Mouse (Mus musculus): ENCODE data around the gene Map2k4. TPM values are rescaled to one million over a fixed set of nuclear protein-coding genes. Genes with fewer than 3 reads are reported as not detected.
A peak's percentile ranks its signal among the peaks of the same experiment; 100 is the strongest.

Map2k4 gene
- total and polyA plus RNA-seq, 2 experiments from 2014 or later = 123 to 175 TPM

GRCm38 (mm10) chr11:65678824-65679402, 109.2 kb downstream of the Map2k4 start:
- no peak overlapping the region for H3K4me2 ChIP-seq (ENCODE audit: low read depth, low read length, poor library complexity, severe bottlenecking)
- no peaks in the 10 kb centered on the region for H3K36me3 ChIP-seq (ENCODE audit: insufficient read depth, low read length)
- no peak overlapping the region for H3K4me3 ChIP-seq (ENCODE audit: low read depth, low read length)
- ATAC-seq (ENCODE audit: low FRiP score) (no peak; the same call in 1 of the 2 replicates), DNase-seq (ENCODE audit: low spot score) (peak; percentile 76)
- 30% methylated on average over 12 of the region's 12 CpGs for WGBS
- no peaks in the 10 kb centered on the region for H3K4me1 ChIP-seq (ENCODE audit: insufficient read depth, low read length)
- no peaks in the 10 kb centered on the region for H3K27me3 ChIP-seq (ENCODE audit: insufficient read depth, low read length)
- no peak overlapping the region for H3K9ac ChIP-seq (replicated peaks; ENCODE audit: low read length, poor library complexity, severe bottlenecking)
- TF ChIP-seq CTCF (IDR thresholded peaks at IDR 0.05) = peak; percentile 89
- no peaks in the 10 kb centered on the region for H3K9me3 ChIP-seq (ENCODE audit: low read length)
- H3K27ac ChIP-seq (ENCODE audit: low read depth, low read length) = no peak overlapping the region

- Histone ChIP-seq H3K9ac (replicated peaks; ENCODE audit: low read length, poor library complexity, severe bottlenecking) (no peak overlapping the region), H3K9me3 (ENCODE audit: low read length) (no peaks in the 10 kb centered on the region), H3K36me3 (ENCODE audit: insufficient read depth, low read length) (no peaks in the 10 kb centered on the region), H3K27me3 (ENCODE audit: insufficient read depth, low read length) (no peaks in the 10 kb centered on the region), H3K4me3 (ENCODE audit: low read depth, low read length) (no peak overlapping the region), H3K4me2 (ENCODE audit: low read depth, low read length, poor library complexity, severe bottlenecking) (no peak overlapping the region), H3K27ac (ENCODE audit: low read depth, low read length) (no peak overlapping the region), H3K4me1 (ENCODE audit: insufficient read depth, low read length) (peaks cover 4% of the 10 kb centered on the region; the same call in 1 of the 2 replicates)
- no peak for TF ChIP-seq CTCF (IDR thresholded peaks at IDR 0.05)
- 62% methylated on average over 6 of the region's 6 CpGs for WGBS
- DNase-seq (ENCODE audit: low spot score) = no peak
- ATAC-seq (ENCODE audit: low FRiP score) = no peak
These were observed 120.6 kb downstream of the Map2k4 start for GRCm38 (mm10) chr11:65667348-65667969.

- peak overlapping the region; percentile 65 for H3K27ac ChIP-seq (ENCODE audit: low read depth, low read length)
- no peak for TF ChIP-seq CTCF (IDR thresholded peaks at IDR 0.05)
- no peaks in the 10 kb centered on the region for H3K9me3 ChIP-seq (ENCODE audit: low read length)
- no peaks in the 10 kb centered on the region for H3K36me3 ChIP-seq (ENCODE audit: insufficient read depth, low read length)
- H3K27me3 ChIP-seq (ENCODE audit: insufficient read depth, low read length) = no peaks in the 10 kb centered on the region
- peak; percentile 71 for DNase-seq (ENCODE audit: low spot score)
- WGBS = 33% methylated on average over 6 of the region's 6 CpGs
- H3K9ac ChIP-seq (replicated peaks; ENCODE audit: low read length, poor library complexity, severe bottlenecking) = no peak overlapping the region
- no peak overlapping the region for H3K4me3 ChIP-seq (ENCODE audit: low read depth, low read length)
- H3K4me1 ChIP-seq (ENCODE audit: insufficient read depth, low read length) = peaks cover 4% of the 10 kb centered on the region; the same call in 1 of the 2 replicates
- ATAC-seq (ENCODE audit: low FRiP score) = no peak
- no peak overlapping the region for H3K4me2 ChIP-seq (ENCODE audit: low read depth, low read length, poor library complexity, severe bottlenecking)
These were observed 123.2 kb downstream of the Map2k4 start for GRCm38 (mm10) chr11:65664903-65665302.

- Histone ChIP-seq H3K27me3 (ENCODE audit: insufficient read depth, low read length) (no peaks in the 10 kb centered on the region), H3K9me3 (ENCODE audit: low read length) (no peaks in the 10 kb centered on the region), H3K36me3 (ENCODE audit: insufficient read depth, low read length) (no peaks in the 10 kb centered on the region), H3K27ac (ENCODE audit: low read depth, low read length) (no peak overlapping the region), H3K4me3 (ENCODE audit: low read depth, low read length) (no peak overlapping the region), H3K4me2 (ENCODE audit: low read depth, low read length, poor library complexity, severe bottlenecking) (no peak overlapping the region), H3K9ac (replicated peaks; ENCODE audit: low read length, poor library complexity, severe bottlenecking) (no peak overlapping the region), H3K4me1 (ENCODE audit: insufficient read depth, low read length) (peaks cover 4% of the 10 kb centered on the region; the same call in 1 of the 2 replicates)
- DNase-seq (ENCODE audit: low spot score) (no peak), ATAC-seq (ENCODE audit: low FRiP score) (no peak)
- 84% methylated on average over 8 of the region's 8 CpGs for WGBS
- TF ChIP-seq CTCF (IDR thresholded peaks at IDR 0.05) = no peak
These were observed 126.1 kb downstream of the Map2k4 start for GRCm38 (mm10) chr11:65661790-65662522.

- Histone ChIP-seq H3K36me3 (ENCODE audit: insufficient read depth, low read length) (no peaks in the 10 kb centered on the region), H3K9me3 (ENCODE audit: low read length) (no peaks in the 10 kb centered on the region), H3K4me3 (ENCODE audit: low read depth, low read length) (no peak overlapping the region), H3K27ac (ENCODE audit: low read depth, low read length) (no peak overlapping the region), H3K4me1 (ENCODE audit: insufficient read depth, low read length) (no peaks in the 10 kb centered on the region), H3K4me2 (ENCODE audit: low read depth, low read length, poor library complexity, severe bottlenecking) (no peak overlapping the region), H3K9ac (replicated peaks; ENCODE audit: low read length, poor library complexity, severe bottlenecking) (no peak overlapping the region), H3K27me3 (ENCODE audit: insufficient read depth, low read length) (no peaks in the 10 kb centered on the region)
- DNase-seq (ENCODE audit: low spot score) (no peak), ATAC-seq (ENCODE audit: low FRiP score) (no peak)
- WGBS = 84% methylated on average over 8 of the region's 8 CpGs
- no peak for TF ChIP-seq CTCF (IDR thresholded peaks at IDR 0.05)
These were observed 134.2 kb downstream of the Map2k4 start for GRCm38 (mm10) chr11:65653932-65654331.

- TF ChIP-seq CTCF (IDR thresholded peaks at IDR 0.05) = no peak
These were observed 136.7 kb downstream of the Map2k4 start for GRCm38 (mm10) chr11:65651426-65651825.

More at GRCm38 (mm10) chr11:65651426-65651825, 136.7 kb downstream of the Map2k4 start:
- Histone ChIP-seq H3K4me3 (ENCODE audit: low read depth, low read length) (no peak overlapping the region), H3K36me3 (ENCODE audit: insufficient read depth, low read length) (no peaks in the 10 kb centered on the region), H3K9ac (replicated peaks; ENCODE audit: low read length, poor library complexity, severe bottlenecking) (no peak overlapping the region), H3K27ac (ENCODE audit: low read depth, low read length) (no peak overlapping the region), H3K4me2 (ENCODE audit: low read depth, low read length, poor library complexity, severe bottlenecking) (no peak overlapping the region), H3K9me3 (ENCODE audit: low read length) (no peaks in the 10 kb centered on the region), H3K27me3 (ENCODE audit: insufficient read depth, low read length) (no peaks in the 10 kb centered on the region), H3K4me1 (ENCODE audit: insufficient read depth, low read length) (no peaks in the 10 kb centered on the region)
- 57% methylated on average over 7 of the region's 7 CpGs for WGBS
- no peak for DNase-seq (ENCODE audit: low spot score)
- ATAC-seq (ENCODE audit: low FRiP score) = no peak

Measured in midbrain, postnatal 0 days (tissue).